Mouse (Mus musculus) C2C12 (cell line): ENCODE data around the gene Shb.

Source experiments
- CTCF ChIP-seq: IDR thresholded peaks from one replicate; pipeline ENCODE4 v1.5.1; 2011; ENCODE audit not compliant: control insufficient read depth, insufficient read depth, insufficient read length
- USF1 ChIP-seq: IDR thresholded peaks from one replicate; pipeline ENCODE4 v1.6.1; 2011; ENCODE audit warnings: low read depth, mild to moderate bottlenecking, control low read depth, moderate library complexity

GRCm38 (mm10) chr4:45457543-45457942 is 74.7 kb downstream of the Shb start:
- TF ChIP-seq CTCF = no peak
- TF ChIP-seq USF1 = no peak
